Mouse (Mus musculus): ENCODE measurements around the gene Wfdc17.

The Wfdc17 gene

DNA sequence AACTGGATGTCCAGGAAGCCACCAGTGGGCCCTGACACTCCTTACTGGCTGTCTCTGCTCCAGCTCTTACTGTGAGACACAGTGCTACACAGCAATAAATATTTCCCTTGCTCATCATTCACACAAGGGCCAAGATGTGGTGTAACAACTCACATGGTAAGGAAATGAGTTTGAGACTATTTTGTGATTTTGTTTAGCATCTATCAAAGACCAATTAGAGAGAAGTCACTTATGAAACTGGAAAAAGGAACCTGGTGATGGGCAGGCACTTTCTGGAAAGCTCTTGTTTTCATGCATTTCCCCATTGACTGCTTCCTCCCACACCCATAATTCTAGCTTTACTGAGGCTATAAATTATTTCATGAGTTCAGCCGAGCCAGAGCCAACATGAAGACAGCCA lies at the start of gene Wfdc17:
TSS of gene Wfdc17 (plus strand) at position 287 of the 400 bp plus-strand sequence.
- DNase-seq (ENCODE audit: low spot score in 2 of 2): no peak

GRCm38 (mm10) chr11:83654606-83655005 lies 49.2 kb upstream of the Wfdc17 start:
- DNase-seq (ENCODE audit: low spot score in 2 of 2): no peak

- no peak for DNase-seq (ENCODE audit: low spot score in 2 of 2)
Observed at GRCm38 (mm10) chr11:83657508-83657907, 46.3 kb upstream of the Wfdc17 start.

- no peak for DNase-seq (ENCODE audit: low spot score in 2 of 2)
Observed at GRCm38 (mm10) chr11:83658797-83659196, 45.0 kb upstream of the Wfdc17 start.

GRCm38 (mm10) chr11:83662204-83662603 lies 41.6 kb upstream of the Wfdc17 start, which contains the start of gene Ccl4:
Gene Ccl4 (plus strand): TSS chr11:83662584.
- no peak for DNase-seq (ENCODE audit: low spot score in 2 of 2)

GRCm38 (mm10) chr11:83663532-83663931 lies 40.3 kb upstream of the Wfdc17 start:
- no peak for DNase-seq (ENCODE audit: low spot score in 2 of 2)

DNA sequence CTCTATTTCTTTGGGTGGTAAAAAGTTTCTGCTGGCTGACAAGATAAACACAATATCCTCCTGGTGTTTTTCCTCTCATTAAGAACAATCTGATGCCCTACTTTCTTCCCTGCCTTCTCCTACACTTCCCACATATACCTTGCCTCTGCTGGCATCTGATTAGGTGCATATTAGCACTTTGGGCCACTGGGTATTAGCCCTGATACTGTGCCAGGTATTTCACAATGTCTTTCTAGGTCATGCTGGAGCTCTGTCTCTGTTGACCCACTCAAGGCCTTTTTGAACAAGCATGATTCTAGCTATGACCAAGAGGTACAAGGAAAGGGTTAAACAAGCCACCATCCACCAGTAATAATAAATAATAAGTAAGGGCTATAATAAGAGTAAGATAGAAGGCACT lies 32.0 kb upstream of the Wfdc17 start:
- DNase-seq (ENCODE audit: low spot score in 2 of 2): no peak

GRCm38 (mm10) chr11:83675665-83676064 lies 28.1 kb upstream of the Wfdc17 start:
- DNase-seq (ENCODE audit: low spot score in 2 of 2): no peak

DNA sequence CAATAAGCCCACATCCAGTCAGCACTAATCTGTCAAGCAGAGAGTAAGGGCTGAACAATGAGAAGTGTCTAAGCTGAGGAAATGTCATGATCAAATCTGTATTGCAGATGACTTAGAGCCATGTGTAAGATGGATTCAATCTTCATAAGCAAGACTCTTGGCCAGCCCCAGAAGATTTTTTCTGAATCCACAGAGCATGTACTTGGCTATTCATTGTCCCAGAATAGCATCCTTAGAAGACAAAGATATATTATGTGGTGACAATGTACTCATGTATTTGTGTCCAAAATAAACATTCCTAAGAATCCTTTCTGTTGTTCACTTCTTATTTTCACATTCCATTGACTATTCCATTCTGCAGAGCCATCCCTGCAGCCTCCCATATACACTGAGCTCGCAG lies 13.9 kb upstream of the Wfdc17 start:
- no peak for DNase-seq (ENCODE audit: low spot score in 2 of 2)

- DNase-seq (ENCODE audit: low spot score in 2 of 2): no peak
Observed at GRCm38 (mm10) chr11:83692008-83692407, 11.8 kb upstream of the Wfdc17 start.

DNA sequence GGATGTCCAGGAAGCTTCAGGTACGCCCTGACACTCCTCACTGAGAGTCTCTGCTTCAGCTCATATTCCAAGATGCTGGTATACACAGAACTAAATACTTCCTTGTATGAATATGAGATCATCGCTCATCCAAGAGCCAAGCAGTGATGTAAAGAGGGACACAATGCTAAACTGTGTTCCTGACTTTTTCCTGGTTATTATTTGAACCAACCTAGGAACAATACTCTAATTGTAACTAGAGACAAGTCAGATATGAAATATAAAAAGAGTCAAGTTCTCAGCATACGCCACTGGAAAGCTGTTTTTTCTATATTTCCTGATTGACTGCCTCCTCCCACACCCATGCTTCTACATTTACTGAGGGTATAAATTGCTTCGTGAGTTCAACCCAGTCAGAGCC lies 4.9 kb downstream of the Wfdc17 start, which contains the start of gene Wfdc18:
TSS of gene Wfdc18 (plus strand) at position 301 of the 400 bp plus-strand sequence.
- DNase-seq (ENCODE audit: low spot score in 2 of 2): no peak

GRCm38 (mm10) chr11:83709683-83710082 lies 5.9 kb downstream of the Wfdc17 start:
- DNase-seq (ENCODE audit: low spot score in 2 of 2): peak in 1 of 2 experiments; percentile 5

DNA sequence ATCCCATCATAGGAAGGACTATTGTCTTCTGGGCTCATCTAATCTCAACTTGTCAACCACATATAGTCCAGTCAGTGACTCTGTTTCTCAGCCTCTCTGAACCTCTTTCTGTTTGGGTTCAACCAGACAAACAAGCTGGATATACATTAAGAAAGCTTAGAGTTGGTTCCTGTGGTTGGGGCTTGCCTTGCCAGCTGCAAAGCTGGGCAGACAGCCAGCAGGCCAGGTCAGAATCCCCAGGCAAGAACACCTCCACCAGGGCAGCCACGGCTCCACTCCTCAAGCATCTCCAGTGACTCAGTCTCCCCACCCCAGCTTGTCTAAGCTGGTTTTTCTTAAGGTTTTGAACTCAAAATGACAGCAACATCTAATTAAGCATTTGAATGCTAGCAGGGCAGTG lies 8.9 kb downstream of the Wfdc17 start:
- DNase-seq (ENCODE audit: low spot score in 2 of 2): no peak

- DNase-seq (ENCODE audit: low spot score in 2 of 2): no peak
Observed at GRCm38 (mm10) chr11:83713925-83714324, 10.1 kb downstream of the Wfdc17 start.

DNA sequence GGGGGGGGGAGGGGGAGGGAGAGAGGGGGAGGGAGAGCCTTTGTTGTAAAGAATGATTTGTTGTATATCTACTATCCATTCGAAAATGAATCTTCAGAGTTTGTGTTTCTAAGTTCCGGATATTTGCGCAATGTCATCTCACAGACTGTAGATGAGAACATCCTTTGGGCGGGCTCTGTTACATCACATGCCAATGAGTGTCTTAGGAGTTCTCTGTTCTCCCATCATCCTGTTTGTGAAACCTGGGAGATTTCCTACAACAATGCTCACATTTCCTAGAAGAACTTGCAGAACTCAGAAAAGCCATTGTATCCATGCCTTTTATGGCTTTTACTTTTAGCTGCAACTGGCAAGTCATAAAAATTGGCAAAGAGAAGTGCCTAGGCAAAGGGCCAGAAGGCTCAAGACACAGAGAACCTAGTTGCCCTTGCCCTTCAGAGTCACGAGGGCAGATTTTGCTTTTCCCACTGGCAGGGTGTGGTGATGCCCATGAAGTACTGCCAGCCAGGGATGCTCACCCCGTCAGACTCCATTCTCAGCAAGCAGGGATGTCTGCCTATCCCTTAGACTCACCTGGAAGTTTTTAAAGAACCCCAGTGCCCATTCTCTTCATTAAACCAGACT lies 13.4 kb downstream of the Wfdc17 start:
- no peak for DNase-seq (ENCODE audit: low spot score in 2 of 2)

- no peak for DNase-seq (ENCODE audit: low spot score in 2 of 2)
Observed at GRCm38 (mm10) chr11:83720766-83721165, 17.0 kb downstream of the Wfdc17 start.

- DNase-seq (ENCODE audit: low spot score in 2 of 2): no peak
Observed at GRCm38 (mm10) chr11:83728757-83729432, 25.1 kb downstream of the Wfdc17 start.

GRCm38 (mm10) chr11:83731116-83731515 lies 27.3 kb downstream of the Wfdc17 start:
- no peak for DNase-seq (ENCODE audit: low spot score in 2 of 2)

GRCm38 (mm10) chr11:83733071-83733640 lies 29.4 kb downstream of the Wfdc17 start:
- no peak for DNase-seq (ENCODE audit: low spot score in 2 of 2)

DNA sequence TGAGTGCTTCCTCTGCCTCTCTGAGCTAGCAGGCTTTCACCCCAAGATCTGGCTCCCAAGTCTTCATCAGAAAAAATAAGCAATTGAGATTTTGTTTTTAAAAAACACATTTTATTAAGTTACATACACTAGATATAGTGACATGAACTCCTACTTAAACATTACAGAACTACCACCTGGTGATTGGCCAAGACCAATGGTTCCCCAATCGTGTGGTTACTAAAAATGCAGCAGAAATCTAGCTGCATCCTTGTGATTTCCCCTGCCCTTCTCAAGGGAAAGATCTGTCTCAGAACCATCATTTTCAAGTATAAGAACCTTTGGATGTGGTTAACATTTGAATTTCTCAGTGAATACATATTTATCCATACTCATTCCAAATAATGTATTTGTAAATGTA lies 30.4 kb downstream of the Wfdc17 start:
- no peak for DNase-seq (ENCODE audit: low spot score in 2 of 2)

- no peak for DNase-seq (ENCODE audit: low spot score in 2 of 2)
Observed at GRCm38 (mm10) chr11:83735881-83736280, 32.1 kb downstream of the Wfdc17 start.

DNA sequence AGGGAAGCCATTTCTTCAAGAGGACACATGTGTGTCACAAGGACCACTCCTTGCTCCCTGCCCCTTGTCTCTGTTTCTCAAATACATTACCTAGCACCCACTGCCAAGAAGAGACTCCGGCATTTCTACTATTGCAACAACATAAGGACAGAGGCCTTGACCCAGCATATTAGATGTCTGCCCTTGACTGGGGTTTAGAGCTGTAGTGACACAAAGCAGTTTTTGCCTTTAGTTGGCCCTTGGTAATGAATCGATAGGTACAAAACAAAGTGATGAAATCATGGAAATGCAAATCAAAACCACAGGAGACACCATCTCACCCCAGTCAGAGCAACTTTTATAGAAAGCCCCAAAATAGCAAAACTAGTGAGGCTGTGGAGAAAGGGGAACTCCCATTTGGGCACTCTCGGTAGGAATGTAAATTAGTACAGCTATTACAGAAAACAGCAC lies 33.3 kb downstream of the Wfdc17 start:
- DNase-seq (ENCODE audit: low spot score in 2 of 2): no peak

DNA sequence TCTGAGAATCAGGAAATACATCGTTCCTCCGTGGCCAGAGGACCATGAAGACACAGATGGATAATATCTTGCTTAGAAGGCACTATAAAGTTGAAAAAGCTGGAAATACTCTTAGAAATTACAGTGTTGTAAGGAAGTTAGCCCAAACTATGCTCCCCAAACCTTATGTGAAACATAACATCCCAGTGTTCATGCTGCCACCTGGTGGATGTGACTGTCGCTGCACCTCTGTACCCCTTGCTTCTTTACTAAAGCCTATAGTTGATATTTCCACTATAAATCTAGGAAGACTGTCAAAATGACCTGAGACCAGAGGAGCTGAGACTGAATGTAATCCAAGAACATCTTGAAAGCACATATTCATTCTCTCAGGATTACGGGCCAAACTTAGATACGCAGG lies 35.5 kb downstream of the Wfdc17 start:
- peak; percentile 75 to 77 for DNase-seq (ENCODE audit: low spot score in 2 of 2)
